Mouse (Mus musculus) ES-Bruce4 (cell line): ENCODE measurements at regions not wholly inside any gene's neighbourhood (a gene's known extent, or its start where the extent isn't known, plus 50 kb on each side); places are given as distances from the start of the nearest gene placed in this dataset.

ENCODE experiments used
- H3K27ac ChIP-seq: 2 replicates; pipeline ENCODE4 v1.5.1; 2012; ENCODE audit warnings: low read length, inconsistent platforms; ENCODE audit not compliant: insufficient read depth
- H3K27me3 ChIP-seq: 2 replicates; pipeline ENCODE4 v1.6.1; 2012; ENCODE audit warnings: mild to moderate bottlenecking, low read length, inconsistent platforms; ENCODE audit not compliant: control insufficient read depth, poor library complexity, insufficient read depth, severe bottlenecking
- H3K36me3 ChIP-seq: 2 replicates; pipeline ENCODE4 v1.6.1; 2012; ENCODE audit warnings: inconsistent platforms, mild to moderate bottlenecking, low read length, moderate library complexity; ENCODE audit not compliant: control insufficient read depth, poor library complexity, insufficient read depth, severe bottlenecking
- H3K4me1 ChIP-seq: one replicate; pipeline ENCODE4 v1.8.1; 2011; ENCODE audit warnings: low read length; ENCODE audit not compliant: control insufficient read depth, insufficient read depth
- H3K4me3 ChIP-seq: 2 replicates; pipeline ENCODE4 v1.5.1; 2011; ENCODE audit warnings: low read depth, mild to moderate bottlenecking, low read length
- H3K9ac ChIP-seq: 2 replicates; pipeline ENCODE4 v1.6.1; 2012; ENCODE audit warnings: low read depth, mild to moderate bottlenecking, inconsistent platforms; ENCODE audit not compliant: poor library complexity, severe bottlenecking
- H3K9me3 ChIP-seq: replicated peaks from 2 replicates; pipeline ENCODE4 v1.6.1; 2012; ENCODE audit warnings: mild to moderate bottlenecking, low read length, inconsistent platforms; ENCODE audit not compliant: control insufficient read depth, poor library complexity, insufficient read depth, severe bottlenecking
- CTCF ChIP-seq: IDR thresholded peaks from one replicate; pipeline ENCODE4 v1.8.1; 2011; ENCODE audit warnings: low read depth, low read length
- EP300 ChIP-seq: IDR thresholded peaks from 2 replicates; pipeline ENCODE4 v1.6.1; 2011; ENCODE audit warnings: low read depth, low read length; ENCODE audit not compliant: insufficient read depth
- POLR2A ChIP-seq: IDR thresholded peaks from one replicate; pipeline ENCODE4 v1.8.1; 2011; ENCODE audit warnings: low read length; ENCODE audit not compliant: insufficient read depth

GRCm38 (mm10) chr5:133062481-133062880, 519.3 kb upstream of the Auts2 start:
- Histone ChIP-seq H3K9me3 (no peaks in the 10 kb centered on the region), H3K4me3 (no peak overlapping the region), H3K36me3 (no peaks in the 10 kb centered on the region), H3K9ac (no peak overlapping the region), H3K4me1 (no peaks in the 10 kb centered on the region), H3K27ac (no peak overlapping the region), H3K27me3 (no peaks in the 10 kb centered on the region)
- TF ChIP-seq EP300 (no peak), CTCF (no peak), POLR2A (no peak)

- no peaks in the 10 kb centered on the region for H3K4me1 ChIP-seq
- H3K9me3 ChIP-seq = no peaks in the 10 kb centered on the region
- H3K4me3 ChIP-seq = no peak overlapping the region
- H3K27me3 ChIP-seq = no peaks in the 10 kb centered on the region
- no peak overlapping the region for H3K27ac ChIP-seq
- H3K36me3 ChIP-seq = no peaks in the 10 kb centered on the region
- H3K9ac ChIP-seq = no peak overlapping the region
- no peak for TF ChIP-seq CTCF
- TF ChIP-seq EP300 = no peak
- TF ChIP-seq POLR2A = no peak
Observed at GRCm38 (mm10) chr5:133047456-133047855, 504.3 kb upstream of the Auts2 start.

- Histone ChIP-seq H3K36me3 (no peaks in the 10 kb centered on the region), H3K4me1 (no peaks in the 10 kb centered on the region), H3K27me3 (no peaks in the 10 kb centered on the region), H3K27ac (no peak overlapping the region), H3K4me3 (no peak overlapping the region), H3K9me3 (no peaks in the 10 kb centered on the region), H3K9ac (no peak overlapping the region)
- TF ChIP-seq POLR2A (no peak), EP300 (no peak), CTCF (no peak)
Observed at GRCm38 (mm10) chr5:133045637-133046036, 502.5 kb upstream of the Auts2 start.

- Histone ChIP-seq H3K36me3 (no peaks in the 10 kb centered on the region), H3K4me1 (no peaks in the 10 kb centered on the region), H3K27me3 (no peaks in the 10 kb centered on the region), H3K27ac (no peak overlapping the region), H3K9me3 (no peaks in the 10 kb centered on the region), H3K9ac (no peak overlapping the region), H3K4me3 (no peak overlapping the region)
- TF ChIP-seq EP300 (no peak), CTCF (peak; percentile 24), POLR2A (no peak)
Observed at GRCm38 (mm10) chr5:133027590-133027989, 484.4 kb upstream of the Auts2 start.

GRCm38 (mm10) chr5:133025121-133025520, 482.0 kb upstream of the Auts2 start:
- no peaks in the 10 kb centered on the region for H3K4me1 ChIP-seq
- no peaks in the 10 kb centered on the region for H3K9me3 ChIP-seq
- H3K36me3 ChIP-seq = no peaks in the 10 kb centered on the region
- no peak overlapping the region for H3K4me3 ChIP-seq
- H3K9ac ChIP-seq = no peak overlapping the region
- no peaks in the 10 kb centered on the region for H3K27me3 ChIP-seq
- TF ChIP-seq POLR2A = no peak
- no peak for TF ChIP-seq EP300
- no peak for TF ChIP-seq CTCF
- no peak overlapping the region for H3K27ac ChIP-seq

- Histone ChIP-seq H3K9ac (no peak overlapping the region), H3K27ac (no peak overlapping the region)
- TF ChIP-seq EP300 (no peak), POLR2A (no peak), CTCF (no peak)
Observed at GRCm38 (mm10) chr5:133020821-133021220, 477.7 kb upstream of the Auts2 start.

More at GRCm38 (mm10) chr5:133020821-133021220, 477.7 kb upstream of the Auts2 start:
- Histone ChIP-seq H3K36me3 (no peaks in the 10 kb centered on the region), H3K4me1 (no peaks in the 10 kb centered on the region), H3K9me3 (no peaks in the 10 kb centered on the region), H3K27me3 (no peaks in the 10 kb centered on the region), H3K4me3 (no peak overlapping the region)
